Mouse (Mus musculus) T-helper 2 cell (primary cell): ENCODE data around the gene Med27.

ENCODE experiments used
- in situ Hi-C: fragments of 300-600 bp; cut with MboI, MseI; formaldehyde crosslinking; loops from one replicate; pipeline ENCODE4 v1.15.1; 2025; ENCODE audit warnings: high pct_unique_total_duplicates

The Med27 gene

GRCm38 (mm10) chr2:29466396-29466795 lies 119.8 kb downstream of the Med27 start:
- in situ Hi-C loops = loop anchor here (10.0 kb wide), 1 partner anchor 208 kb away; no protein-coding TSS in a partner anchor

- in situ Hi-C loops = loop anchor here (10.0 kb wide), 1 partner anchor 206 kb away; no protein-coding TSS in a partner anchor
Observed at GRCm38 (mm10) chr2:29468517-29468936, 121.9 kb downstream of the Med27 start.

- in situ Hi-C loops = no loop called here
Observed at GRCm38 (mm10) chr2:29472952-29473437, 126.4 kb downstream of the Med27 start.

- in situ Hi-C loops = no loop called here
Observed at GRCm38 (mm10) chr2:29473907-29474306, 127.3 kb downstream of the Med27 start.

DNA sequence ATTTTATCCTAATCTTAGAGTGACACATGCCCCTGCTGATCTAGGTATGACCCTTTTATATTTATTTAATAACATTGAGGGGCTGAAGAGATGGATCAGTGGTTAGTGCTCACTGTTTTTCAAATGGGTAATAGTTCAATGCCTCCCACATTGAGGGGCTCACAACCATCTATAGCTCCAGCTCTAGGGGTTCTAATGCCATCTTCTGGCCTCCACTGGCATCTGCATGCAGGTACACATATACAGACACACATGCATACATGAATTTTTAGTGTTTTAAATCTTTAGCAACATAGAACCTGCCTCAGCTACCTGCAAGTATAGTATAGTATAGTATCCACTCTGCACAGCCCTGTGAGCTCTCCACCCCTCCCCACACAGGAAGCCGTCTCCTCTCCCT lies 130.1 kb downstream of the Med27 start:
- in situ Hi-C loops = no loop called here

DNA sequence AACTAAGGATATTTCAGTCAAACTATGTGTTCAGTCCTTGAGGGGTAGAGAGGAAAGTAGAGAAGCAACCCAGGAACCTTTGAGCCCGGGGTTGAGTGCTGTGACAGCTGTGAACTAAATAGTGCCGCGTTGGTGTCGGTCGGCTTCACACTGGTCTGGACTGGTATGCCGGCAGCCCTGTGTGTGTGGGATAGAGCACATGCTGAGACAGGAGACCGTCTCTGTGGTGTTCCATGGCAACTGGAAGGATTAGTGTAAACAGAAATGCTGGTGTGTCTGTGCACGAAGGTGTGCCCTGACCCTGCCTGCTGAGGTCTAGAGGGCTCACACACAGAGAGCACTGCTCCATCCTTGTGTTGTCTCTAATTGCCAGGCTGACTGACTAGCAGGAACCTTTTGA lies 135.2 kb downstream of the Med27 start:
- in situ Hi-C loops = no loop called here

DNA sequence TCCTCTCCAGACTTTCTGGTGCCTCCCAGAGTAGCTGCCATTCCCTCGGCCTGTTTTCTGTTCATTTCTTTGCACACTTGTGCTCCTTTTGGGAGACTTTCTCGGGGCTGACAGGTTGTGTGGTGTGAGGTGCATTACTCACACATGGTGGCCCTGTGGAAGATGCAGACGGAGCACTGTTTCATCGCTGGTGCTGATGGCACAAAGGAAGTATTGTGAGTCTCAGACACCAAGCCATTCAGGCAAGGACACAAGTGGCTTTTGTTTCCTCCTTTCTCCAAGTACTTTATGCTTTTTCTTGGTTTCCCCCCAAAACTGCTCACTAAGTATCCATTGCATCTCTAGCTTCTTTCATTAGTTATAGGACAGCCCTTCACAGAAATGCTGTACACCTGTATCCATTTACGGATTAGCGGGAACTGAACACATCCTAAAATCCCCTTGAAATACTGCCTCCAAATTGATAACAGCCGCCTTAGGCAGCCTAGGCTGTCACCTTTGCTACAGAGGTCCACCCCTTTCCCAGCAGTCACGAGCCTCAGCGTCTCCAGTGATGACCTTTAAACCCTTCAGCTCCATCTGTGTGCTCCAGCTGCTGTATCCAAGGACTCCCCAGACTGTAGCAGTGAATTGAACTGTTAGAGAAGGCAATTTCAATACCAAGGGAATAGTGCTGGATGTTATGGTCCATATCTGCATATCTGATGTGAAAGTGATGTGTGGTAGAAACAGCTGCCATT lies 136.5 kb downstream of the Med27 start:
- in situ Hi-C loops = no loop called here

- in situ Hi-C loops = no loop called here
Observed at GRCm38 (mm10) chr2:29485519-29485918, 138.9 kb downstream of the Med27 start.

DNA sequence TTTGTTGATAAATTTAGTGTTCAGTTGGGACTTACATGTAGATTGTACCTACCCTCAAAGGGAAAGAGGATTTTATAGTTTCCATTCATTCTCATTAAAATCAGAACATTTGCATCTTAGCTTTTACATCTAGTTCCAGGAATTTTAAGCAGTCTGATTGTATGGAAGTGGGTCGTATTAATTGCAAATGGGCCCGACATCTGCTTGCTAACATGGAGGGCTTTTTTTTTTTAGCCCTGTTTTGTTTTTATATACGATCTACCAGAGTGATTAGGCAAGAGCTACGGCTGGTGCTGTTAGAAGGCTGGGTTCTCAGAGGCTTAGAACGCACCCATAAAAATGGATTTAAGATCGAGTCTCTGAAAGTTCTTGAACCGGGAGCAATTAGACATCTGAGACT lies 139.9 kb downstream of the Med27 start:
- in situ Hi-C loops = no loop called here

- in situ Hi-C loops = no loop called here
Observed at GRCm38 (mm10) chr2:29487652-29488051, 141.0 kb downstream of the Med27 start.

- in situ Hi-C loops = no loop called here
Observed at GRCm38 (mm10) chr2:29488379-29489236, 142.0 kb downstream of the Med27 start.

DNA sequence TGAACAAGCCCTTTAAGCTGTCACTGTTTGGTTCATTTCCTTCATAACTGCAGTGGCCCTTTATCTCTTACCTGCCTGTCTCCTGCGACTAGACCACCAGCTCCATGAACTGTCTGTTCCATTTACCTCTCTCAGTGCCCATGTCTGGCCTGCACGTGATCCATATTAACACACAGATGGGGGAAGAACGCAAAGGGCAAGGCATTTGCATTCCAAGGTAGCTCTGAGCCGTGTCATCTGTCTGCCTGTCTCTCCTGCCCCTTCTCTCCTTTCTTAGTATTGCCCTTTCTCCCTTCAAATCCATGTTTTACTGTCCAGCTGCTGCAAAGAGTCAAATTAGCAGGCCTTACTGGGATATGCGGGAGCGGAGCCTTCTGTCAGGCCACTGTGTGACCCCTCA lies 145.0 kb downstream of the Med27 start:
- in situ Hi-C loops = no loop called here

- in situ Hi-C loops = no loop called here
Observed at GRCm38 (mm10) chr2:29493396-29494031, 146.9 kb downstream of the Med27 start.

DNA sequence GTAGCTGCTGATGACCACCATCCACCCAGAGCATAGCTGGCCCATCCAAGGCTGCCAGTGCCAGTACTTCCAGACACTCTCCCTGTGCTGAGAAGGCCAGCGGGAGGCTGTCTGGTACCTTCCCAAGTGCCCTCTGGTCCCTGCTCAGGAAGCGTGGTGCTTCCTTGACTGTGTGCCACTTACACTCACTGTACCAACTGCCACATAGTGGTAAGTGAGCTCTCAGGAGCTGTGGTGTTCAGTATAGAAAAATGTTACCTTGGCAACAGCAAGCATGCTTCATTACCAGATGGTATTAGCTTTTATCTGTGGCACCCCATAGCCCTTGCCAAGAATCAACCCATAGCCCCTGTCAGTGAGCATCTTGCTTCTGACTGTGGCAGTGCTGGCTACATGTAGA lies 148.7 kb downstream of the Med27 start:
- in situ Hi-C loops = no loop called here

- in situ Hi-C loops = no loop called here
Observed at GRCm38 (mm10) chr2:29500601-29501350, 154.2 kb downstream of the Med27 start.

GRCm38 (mm10) chr2:29501381-29501780 lies 154.8 kb downstream of the Med27 start:
- in situ Hi-C loops = no loop called here

GRCm38 (mm10) chr2:29504848-29505247 lies 158.2 kb downstream of the Med27 start:
- in situ Hi-C loops = no loop called here

- in situ Hi-C loops = no loop called here
Observed at GRCm38 (mm10) chr2:29506411-29506810, 159.8 kb downstream of the Med27 start.

DNA sequence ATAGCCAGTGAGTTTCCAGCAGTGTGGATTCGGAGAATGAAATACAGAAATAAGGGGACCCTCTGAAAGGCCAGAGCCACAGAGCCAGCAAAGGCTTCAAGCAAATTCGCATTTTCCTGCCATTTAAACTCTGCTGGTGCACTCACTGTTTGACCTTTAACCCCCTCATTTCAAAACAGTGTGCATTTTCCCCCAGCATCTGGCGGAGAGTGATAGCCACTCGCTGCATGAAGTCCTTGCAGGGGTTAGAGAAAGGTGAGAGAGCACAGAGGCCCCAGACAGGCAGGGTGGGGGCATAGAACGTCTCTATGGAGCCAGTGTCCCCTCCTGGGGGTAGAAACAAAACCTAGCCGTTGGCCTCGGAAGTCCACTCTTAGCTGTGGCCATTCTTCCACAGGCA lies 166.5 kb downstream of the Med27 start:
- in situ Hi-C loops = no loop called here

DNA sequence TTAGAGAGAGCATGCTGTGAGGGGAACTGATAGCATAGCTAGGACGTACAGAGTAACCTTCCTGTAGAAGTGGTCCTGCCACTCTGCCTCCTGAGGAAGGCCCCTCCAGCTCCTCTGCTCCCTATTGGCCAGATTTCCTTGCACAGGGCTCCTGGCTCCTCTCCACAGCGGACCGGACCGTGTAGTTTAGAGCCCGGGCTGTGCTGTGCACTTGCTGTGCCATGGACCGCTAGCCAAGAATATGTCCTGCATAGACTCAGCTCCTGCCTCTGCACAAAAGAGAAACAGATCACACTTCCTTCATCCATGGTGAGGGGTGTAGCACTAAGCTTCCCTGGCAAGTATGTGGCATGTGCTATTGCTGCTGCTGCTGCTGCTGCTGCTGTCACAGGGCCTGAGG lies 168.2 kb downstream of the Med27 start:
- in situ Hi-C loops = no loop called here

GRCm38 (mm10) chr2:29515831-29516447 lies 169.3 kb downstream of the Med27 start:
- in situ Hi-C loops = no loop called here
